Mouse (Mus musculus): ENCODE measurements at regions not wholly inside any gene's neighbourhood (a gene's known extent, or its start where the extent isn't known, plus 50 kb on each side); places are given as distances from the start of the nearest gene placed in this dataset.
"Not testable (repeated sequence)": the region's sequence is repeated elsewhere in the genome, so short reads cannot be mapped to it uniquely, and the experiment has no call there.

DNA sequence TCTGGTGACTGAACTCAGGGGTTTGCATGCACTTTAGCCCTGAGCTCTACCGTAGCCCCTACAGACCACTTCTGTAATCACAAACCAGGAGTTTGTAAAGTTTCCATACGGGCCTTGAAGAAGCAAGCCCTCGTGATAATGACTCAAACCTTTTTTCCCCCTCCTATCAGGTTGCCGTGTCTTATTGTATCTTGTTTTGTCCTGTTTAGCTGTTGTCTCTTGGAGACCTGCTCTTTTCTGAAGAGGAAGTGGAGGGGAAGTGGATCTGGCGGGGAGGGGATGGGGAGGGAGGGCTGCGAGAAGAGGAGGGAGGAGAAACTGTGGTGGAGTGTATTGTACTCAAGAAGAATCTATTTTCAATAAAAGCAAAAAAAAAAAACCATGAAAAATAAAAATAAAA, 87.0 kb downstream of the Fam43a start:
- no peak for DNase-seq (ENCODE audit: low spot score)

- DNase-seq (ENCODE audit: low spot score): no peak
Measured at GRCm38 (mm10) chr16:30687225-30687624, 87.7 kb downstream of the Fam43a start.

DNA sequence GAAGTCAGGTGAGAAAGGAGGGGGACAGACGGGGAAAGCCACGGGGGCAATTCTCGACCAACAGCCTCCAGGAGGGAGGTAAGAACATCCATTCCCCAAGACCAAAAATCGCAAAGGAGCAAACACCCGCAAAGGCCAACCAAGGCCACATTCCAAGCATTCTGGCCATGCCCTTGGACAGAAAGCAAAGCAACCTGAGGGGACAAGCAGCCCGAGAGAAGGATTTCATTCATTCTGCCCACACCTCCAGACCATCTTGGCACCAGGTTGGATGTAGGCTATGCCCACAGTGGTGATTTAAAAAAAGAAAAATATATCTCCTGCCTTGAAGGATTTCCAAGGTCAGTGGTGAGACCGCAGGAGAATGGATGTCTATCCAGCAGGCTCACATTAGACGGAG, 88.2 kb downstream of the Fam43a start:
- no peak for DNase-seq (ENCODE audit: low spot score)

DNA sequence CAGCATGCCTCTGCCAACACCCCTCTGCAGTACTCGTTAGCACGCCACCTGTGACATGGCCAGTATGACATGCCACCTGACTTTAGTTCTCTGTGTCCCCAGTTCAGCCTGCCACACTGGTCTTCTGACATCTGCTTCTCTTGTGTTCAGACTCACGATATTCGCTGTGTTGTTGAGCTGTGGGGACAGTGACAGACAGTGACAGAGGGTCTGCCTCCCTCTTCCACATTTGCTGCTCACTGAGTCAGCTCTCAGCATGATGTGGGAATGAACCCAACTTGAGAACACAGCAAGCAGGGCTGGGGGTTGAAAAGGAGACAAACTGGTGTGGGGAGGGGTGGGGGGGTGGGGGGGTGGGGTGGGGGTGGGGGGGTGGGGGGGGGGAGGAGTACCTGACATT, 91.0 kb downstream of the Fam43a start:
- no peak for DNase-seq (ENCODE audit: low spot score)

DNA sequence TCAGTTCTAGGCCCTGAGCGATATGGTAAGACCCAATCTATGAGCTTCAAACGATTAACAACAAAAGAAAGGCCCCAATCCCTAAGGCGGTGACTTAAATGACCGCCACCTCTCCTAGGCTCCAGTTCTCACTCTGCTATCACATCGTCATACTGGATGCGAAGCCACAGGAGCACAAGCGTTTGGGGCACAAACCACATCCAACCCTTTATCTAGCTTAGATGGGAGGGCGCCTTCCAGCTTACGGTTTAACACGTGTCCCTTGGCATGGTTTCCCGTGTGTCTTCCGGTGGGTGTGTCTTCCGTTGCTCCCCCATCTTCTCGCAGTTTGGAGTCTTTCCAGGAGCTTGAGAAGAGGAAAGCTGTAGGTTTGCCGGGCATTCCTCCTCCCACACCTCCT, 92.4 kb downstream of the Fam43a start:
- no peak for DNase-seq (ENCODE audit: low spot score)

DNA sequence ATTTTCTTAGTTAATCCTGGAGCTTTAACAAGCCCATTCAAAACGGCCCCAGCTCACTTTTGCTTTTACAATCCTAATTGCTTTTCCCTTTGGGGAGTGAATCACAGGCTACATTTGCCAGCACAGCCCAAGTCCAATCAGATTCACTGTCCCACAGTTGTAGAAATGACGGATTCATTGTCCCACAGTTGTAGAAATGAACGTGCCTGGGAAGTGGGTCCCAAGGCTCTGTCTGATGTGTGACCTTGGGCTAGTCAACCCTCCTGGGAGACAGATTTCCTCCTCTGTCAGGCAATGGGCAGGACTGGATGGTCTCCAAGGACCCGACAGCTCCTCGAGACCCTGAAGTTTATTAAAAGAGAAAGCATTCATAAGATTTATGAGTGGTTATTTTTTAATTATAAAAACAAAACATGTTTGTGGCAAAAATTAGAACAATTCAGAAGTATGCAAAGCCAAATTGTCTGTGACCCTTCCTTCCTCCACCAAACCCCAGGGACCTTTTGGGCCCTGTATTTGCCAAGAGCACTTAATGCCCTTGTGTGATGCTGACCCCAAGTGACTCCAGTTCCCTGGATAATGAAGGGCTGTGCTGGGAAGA, 93.1 kb downstream of the Fam43a start:
- no peak for DNase-seq (ENCODE audit: low spot score)

GRCm38 (mm10) chr16:30693206-30693605, 93.7 kb downstream of the Fam43a start:
- no peak for DNase-seq (ENCODE audit: low spot score)

- no peak for DNase-seq (ENCODE audit: low spot score)
Measured at GRCm38 (mm10) chr16:30693839-30694527, 94.5 kb downstream of the Fam43a start.

DNA sequence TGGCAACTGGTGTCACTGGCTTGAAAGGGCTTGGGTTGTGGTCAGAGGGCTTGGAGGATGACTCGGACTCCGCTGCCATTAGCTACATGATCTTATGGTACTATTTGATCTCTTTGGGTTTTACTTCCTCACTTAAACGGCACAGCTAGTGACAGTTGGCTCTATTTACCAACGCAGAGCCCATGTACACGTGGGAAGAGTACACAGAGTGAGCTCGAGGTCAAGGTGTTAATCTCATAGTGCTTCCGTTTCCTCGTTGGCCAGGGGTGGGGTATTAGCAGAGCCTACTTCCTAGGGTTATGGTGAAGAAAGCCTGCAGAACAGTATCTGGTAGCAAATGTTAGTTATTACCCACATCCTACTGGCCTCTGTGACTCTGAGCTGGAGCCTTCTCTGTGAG, 96.2 kb downstream of the Fam43a start:
- DNase-seq (ENCODE audit: low spot score): no peak

DNA sequence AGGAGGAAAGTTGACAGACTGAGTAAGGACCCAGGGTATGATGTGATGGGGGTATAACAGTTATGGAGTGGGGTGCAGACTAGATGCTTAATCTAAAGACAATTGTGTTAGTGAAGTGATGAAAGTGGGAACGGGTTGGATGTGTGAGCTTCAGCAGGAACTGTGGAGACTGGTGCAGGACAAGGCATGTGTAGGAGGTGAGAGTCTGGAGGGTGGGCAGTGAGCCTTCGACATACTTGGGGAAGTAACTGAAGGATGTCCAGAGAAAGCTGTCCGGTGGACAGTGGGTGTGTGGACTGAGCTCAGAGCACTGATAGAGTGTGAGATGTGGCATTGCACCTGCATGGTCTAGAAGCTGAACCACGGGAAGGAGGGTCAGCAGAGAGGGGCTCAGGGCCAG, 97.7 kb downstream of the Fam43a start:
- DNase-seq (ENCODE audit: low spot score): no peak

GRCm38 (mm10) chr16:30697806-30698205, 98.3 kb downstream of the Fam43a start:
- no peak for DNase-seq (ENCODE audit: low spot score)

GRCm38 (mm10) chr16:30703831-30704230, 104.3 kb downstream of the Fam43a start:
- DNase-seq (ENCODE audit: low spot score): no peak

- DNase-seq (ENCODE audit: low spot score): no peak
Measured at GRCm38 (mm10) chr16:30709501-30709900, 110.0 kb downstream of the Fam43a start.

DNA sequence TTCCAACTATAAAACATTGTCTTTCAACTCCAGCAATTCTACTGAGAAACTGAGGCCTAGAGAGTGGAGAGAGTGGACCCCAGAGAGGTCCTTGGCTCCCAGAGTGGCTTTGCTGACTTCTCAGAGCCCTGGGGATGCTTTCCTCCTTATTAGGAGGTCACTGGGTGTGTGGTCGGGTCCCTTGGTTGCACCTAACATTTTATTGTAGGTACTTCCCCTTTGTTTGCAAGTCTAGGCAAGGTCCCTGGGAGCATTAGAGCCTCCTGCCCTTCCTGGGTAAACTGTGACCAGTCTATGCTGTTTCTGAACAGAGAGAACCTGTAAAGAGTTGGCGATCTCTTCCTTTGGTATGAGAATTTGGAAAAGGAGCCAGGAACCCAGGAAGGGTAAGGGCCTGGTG, 110.5 kb downstream of the Fam43a start:
- no peak for DNase-seq (ENCODE audit: low spot score)

- no peak for DNase-seq (ENCODE audit: low spot score)
Measured at GRCm38 (mm10) chr16:30712570-30712969, 113.0 kb downstream of the Fam43a start.

DNA sequence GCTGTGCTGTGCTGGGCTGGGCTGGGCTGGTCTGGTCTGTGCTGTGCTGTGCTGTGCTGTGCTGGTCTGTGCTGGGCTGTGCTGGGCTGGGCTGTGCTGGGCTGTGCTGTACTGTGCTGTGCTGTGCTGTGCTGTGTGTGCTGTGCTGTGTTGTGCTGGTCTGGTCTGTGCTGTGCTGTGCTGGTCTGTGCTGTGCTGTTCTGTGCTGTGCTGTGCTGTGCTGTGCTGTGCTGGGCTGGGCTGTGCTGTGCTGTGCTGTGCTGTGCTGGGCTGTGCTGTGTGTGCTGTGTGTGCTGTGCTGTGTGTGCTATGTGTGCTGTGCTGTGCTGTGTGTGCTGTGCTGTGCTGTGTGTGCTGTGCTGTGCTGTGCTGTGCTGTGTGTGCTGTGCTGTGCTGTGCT, 118.1 kb downstream of the Fam43a start:
- DNase-seq (ENCODE audit: low spot score): not testable (repeated sequence)

DNA sequence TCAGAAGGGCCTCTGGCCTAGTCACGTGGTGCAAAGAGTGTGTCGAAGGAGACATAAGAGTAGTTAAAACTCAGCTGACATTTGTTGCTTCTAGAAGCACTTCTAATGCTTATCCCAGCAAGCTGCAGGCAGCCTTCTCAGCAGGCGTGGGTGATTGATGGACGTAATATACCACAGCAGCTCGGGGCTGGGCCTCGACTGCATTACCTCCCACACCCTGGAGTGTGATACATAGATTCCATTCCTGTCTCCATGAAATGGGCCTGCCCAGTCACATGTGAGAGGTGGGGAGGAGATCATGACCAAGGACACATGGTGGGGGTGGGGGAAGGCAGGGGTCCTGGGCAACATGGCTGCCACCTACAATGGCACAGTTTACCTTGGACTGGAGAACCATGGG, 121.3 kb downstream of the Fam43a start:
- DNase-seq (ENCODE audit: low spot score): no peak

DNA sequence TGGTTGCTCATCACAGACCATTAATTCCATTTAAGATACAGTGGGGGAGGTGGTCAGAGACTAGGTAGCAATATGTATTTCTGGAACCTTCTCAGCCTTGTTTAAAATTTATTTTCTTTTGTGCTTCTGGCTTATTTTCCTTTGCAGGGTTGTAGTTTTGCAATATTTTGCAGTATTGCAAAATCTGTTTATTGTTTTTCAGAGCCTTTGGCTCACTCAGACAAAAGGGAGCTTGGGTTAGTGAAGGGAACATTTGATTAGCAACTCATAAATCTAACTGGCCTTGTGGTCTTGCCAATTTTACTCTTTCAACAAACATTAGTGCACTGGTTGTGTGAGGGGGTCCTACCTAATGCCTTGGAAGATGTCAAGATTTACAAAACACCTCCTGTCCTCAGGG, 121.7 kb downstream of the Fam43a start:
- DNase-seq (ENCODE audit: low spot score): no peak

DNA sequence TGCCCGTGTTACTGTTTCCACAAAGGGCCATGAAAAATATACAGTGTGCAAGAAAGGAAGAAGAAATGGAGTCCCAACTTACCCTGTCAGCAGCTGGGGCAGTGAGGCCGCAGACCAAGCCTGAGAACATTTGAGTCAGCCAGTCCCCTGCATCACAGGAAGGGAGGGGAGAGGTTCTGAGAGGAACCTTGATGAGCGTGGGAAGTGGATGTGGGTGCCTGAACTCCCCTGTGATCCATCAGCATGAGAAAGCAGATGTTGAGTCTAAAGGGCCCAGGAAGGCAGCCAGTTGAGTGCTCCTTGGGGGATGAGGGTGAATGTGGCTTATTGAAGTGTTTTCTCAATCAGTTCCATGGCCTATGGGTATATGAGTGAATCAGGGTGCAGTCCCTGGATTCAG, 122.8 kb downstream of the Fam43a start:
- DNase-seq (ENCODE audit: low spot score): no peak

- DNase-seq (ENCODE audit: low spot score): no peak
Measured at GRCm38 (mm10) chr16:30724591-30724990, 125.1 kb downstream of the Fam43a start.

- no peak for DNase-seq (ENCODE audit: low spot score)
Measured at GRCm38 (mm10) chr16:30732770-30733415, 133.4 kb downstream of the Fam43a start.

DNA sequence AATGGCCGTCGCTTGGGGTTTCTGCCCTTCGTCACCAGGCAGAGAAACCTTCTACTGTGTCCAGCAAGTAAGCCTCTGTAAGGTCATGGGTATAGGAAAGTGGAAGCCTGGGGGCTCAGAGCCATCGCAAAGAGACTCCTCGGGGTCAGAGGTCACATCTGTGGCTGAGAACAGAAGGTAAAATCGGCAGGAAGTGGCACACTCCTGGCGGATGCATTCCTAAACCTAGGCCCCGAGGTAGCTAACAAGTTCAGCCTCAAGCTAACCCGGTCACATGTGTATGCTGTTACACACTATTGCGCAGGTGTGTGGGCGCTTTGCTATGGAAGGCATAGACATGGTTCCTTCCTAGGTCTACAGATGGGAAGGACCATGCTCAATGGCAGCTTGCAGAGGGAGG, 134.0 kb downstream of the Fam43a start:
- no peak for DNase-seq (ENCODE audit: low spot score)

DNA sequence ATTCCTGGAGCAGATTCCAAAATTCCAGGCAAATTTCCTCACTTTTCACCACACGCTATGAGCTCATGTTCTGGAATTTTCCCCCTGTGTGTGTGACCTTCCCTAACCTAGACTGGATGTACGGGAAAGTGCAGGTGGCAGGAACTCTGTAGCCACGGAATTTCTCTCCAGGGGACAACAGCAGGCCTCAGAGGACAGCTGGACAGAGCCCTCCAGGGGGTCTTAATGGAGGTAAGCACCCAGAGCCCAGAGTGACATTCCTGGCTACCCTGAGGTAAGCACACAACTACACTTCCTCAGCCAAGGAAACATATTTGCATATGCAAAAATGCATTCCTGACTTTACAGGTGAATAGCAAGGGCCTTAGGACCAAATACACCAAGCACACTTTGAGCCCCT, 135.8 kb downstream of the Fam43a start:
- no peak for DNase-seq (ENCODE audit: low spot score)

DNA sequence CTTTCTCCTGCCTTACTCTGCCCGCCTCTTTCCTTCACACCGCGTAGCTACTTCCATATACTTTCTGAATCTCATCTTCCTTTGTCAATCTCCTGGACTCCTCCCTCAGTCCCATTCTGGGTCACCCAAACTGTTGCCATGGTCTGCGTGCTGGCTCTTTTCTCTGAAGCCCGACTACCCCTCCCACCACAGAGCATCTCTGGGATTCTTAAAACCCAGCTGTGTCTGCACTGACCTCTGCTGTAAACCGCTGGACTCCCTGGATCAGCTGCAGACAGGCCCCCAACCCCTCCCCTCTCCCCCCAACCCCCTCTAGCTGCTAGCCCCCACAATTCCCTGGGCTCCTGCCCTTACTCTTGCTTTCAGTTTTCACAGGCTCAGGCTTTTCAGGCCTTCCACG, 136.4 kb downstream of the Fam43a start:
- no peak for DNase-seq (ENCODE audit: low spot score)
